Mouse (Mus musculus) G1E (cell line): ENCODE data around the gene Exd1.

Experiments used
- CTCF ChIP-seq: IDR thresholded peaks from 2 replicates; pipeline ENCODE4 v1.5.1; 2012; ENCODE audit warnings: low read depth, low read length, inconsistent platforms, mixed read lengths
- GATA1 ChIP-seq: IDR thresholded peaks from 2 replicates; pipeline ENCODE4 v1.6.1; 2012; ENCODE audit warnings: borderline replicate concordance, low read length, inconsistent platforms, mixed read lengths
- GATA2 ChIP-seq: IDR thresholded peaks from 2 replicates; pipeline ENCODE4 v1.6.1; 2012; ENCODE audit warnings: low read depth, low read length, inconsistent platforms, borderline replicate concordance
- POLR2AphosphoS5 ChIP-seq: IDR thresholded peaks from 2 replicates; pipeline ENCODE4 v1.6.1; 2012; ENCODE audit warnings: low read depth, low read length, inconsistent platforms; ENCODE audit not compliant: insufficient replicate concordance
- TAL1 ChIP-seq: conservative IDR thresholded peaks from 2 replicates; pipeline ENCODE4 v1.6.1; 2012; ENCODE audit warnings: low read depth, low read length, inconsistent platforms, mixed read lengths

DNA sequence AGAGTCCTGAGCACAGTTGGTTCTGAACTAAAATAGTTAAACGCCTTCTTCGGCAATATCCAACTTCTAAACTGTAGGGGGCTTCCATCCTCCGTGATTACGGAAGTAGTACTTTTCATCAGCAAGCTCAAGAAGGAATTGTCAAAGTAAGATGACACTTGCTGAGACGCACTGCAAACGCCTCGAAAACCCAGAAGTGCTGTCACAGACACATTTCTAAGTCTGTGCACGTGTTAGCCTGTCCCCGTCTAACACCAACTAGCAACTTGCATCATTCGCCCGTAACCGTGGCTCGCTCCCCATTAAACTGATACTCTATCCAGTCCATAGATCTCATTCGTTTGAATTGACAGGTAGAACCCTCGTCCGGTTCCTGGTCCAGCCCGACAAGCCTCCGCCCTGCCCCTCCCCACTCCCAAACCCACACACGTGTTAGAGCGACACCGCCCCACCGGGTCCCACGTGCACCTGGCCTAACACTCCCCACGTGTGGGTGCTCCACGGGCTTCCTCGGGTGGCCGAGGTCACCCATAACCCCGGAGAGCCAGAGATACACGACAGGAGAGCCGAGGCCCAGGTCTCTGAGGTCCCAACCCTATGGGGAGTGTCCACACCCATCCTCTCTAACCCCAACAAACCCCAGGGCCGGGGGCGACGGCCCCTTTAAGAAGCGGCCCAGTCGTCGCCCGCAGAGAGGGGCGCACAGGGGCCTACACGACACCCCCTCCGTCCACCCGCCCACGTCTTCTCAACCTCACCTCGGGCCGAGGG lies 70.6 kb downstream of the Exd1 start:
- no peak for TF ChIP-seq CTCF
- TF ChIP-seq GATA1 = no peak
- TF ChIP-seq POLR2AphosphoS5 = no peak
- TF ChIP-seq TAL1 = no peak
- no peak for TF ChIP-seq GATA2
